Mouse (Mus musculus) kidney, adult 2 months (tissue): ENCODE measurements around the gene Zfp12. TPM values are rescaled to one million over a fixed set of nuclear protein-coding genes. Genes with fewer than 3 reads are reported as not detected.

ENCODE experiments used
- DNase-seq: peaks from one replicate; pipeline ENCODE4 v3.0.0; 2021
- H3K27ac ChIP-seq: fragments of 200-500 bp; 2 replicates; pipeline ENCODE4 v1.5.1; 2012; ENCODE audit warnings: low read depth, low read length, control low read depth, inconsistent platforms; ENCODE audit not compliant: insufficient read depth
- H3K27me3 ChIP-seq: fragments of 200-500 bp; replicated peaks from 2 replicates; pipeline ENCODE4 v1.6.1; 2012; ENCODE audit warnings: mild to moderate bottlenecking, moderate library complexity, low read length, inconsistent platforms; ENCODE audit not compliant: control insufficient read depth, insufficient read depth
- H3K36me3 ChIP-seq: fragments of 200-500 bp; 2 replicates; pipeline ENCODE4 v1.6.1; 2012; ENCODE audit warnings: mild to moderate bottlenecking, moderate library complexity, low read length, inconsistent platforms; ENCODE audit not compliant: control insufficient read depth, insufficient read depth
- H3K4me1 ChIP-seq: fragments of 200-500 bp; 2 replicates; pipeline ENCODE4 v1.6.1; 2011; ENCODE audit warnings: low read length; ENCODE audit not compliant: control insufficient read depth, insufficient read depth
- H3K4me3 ChIP-seq: fragments of 200-500 bp; 2 replicates; pipeline ENCODE4 v1.5.1; 2011; ENCODE audit warnings: mild to moderate bottlenecking, low read depth, low read length, control low read depth; ENCODE audit not compliant: insufficient read depth
- CTCF ChIP-seq: fragments of 200-500 bp; conservative IDR thresholded peaks from 2 replicates; pipeline ENCODE4 v1.5.1; 2011; ENCODE audit warnings: low read depth, mild to moderate bottlenecking, control low read depth, low read length, moderate library complexity, mixed read lengths; ENCODE audit not compliant: insufficient read depth, insufficient read length
- POLR2A ChIP-seq: fragments of 200-500 bp; IDR thresholded peaks from one replicate; pipeline ENCODE4 v1.6.1; 2011; ENCODE audit warnings: low read depth, low read length, control low read depth
- WGBS: fragments of 180-500 bp; shearing (Covaris S2); methylation state at CpG from one replicate; pipeline ENCODE4 v1.1.7; 2018; 5-methylcytosine and 5-hydroxymethylcytosine counted together
- polyA plus RNA-seq: library from polyadenylated mRNA; depleted of rRNA; stranded (reverse); fragments of >200 nt; gene quantifications from 2 replicates; pipeline ENCODE4 v1.2.3, GENCODE M21; 2012; rRNA removed

The Zfp12 gene
- polyA plus RNA-seq, 1 experiment = 8.5 TPM

GRCm38 (mm10) chr5:143292879-143293278 lies 57.9 kb downstream of the Zfp12 start:
- DNase-seq = no peak
- no peak for TF ChIP-seq CTCF
- TF ChIP-seq POLR2A = no peak
- no peaks in the 10 kb centered on the region for H3K36me3 ChIP-seq
- H3K27me3 ChIP-seq = no peaks in the 10 kb centered on the region; the same call in 1 of the 2 replicates
- 1% methylated on average over 19 of the region's 19 CpGs for WGBS
- H3K4me1 ChIP-seq = no peaks in the 10 kb centered on the region
- H3K4me3 ChIP-seq = no peak overlapping the region
- H3K27ac ChIP-seq = no peak overlapping the region

- Histone ChIP-seq H3K4me1 (no peaks in the 10 kb centered on the region), H3K27ac (no peak within 1 kb of the TSS), H3K27me3 (no peaks in the 10 kb centered on the region), H3K4me3 (peak within 1 kb of the TSS; percentile 12; the same call in 1 of the 2 replicates), H3K36me3 (no peaks in the 10 kb centered on the region)
- DNase-seq = no peak
- 2% methylated on average over 31 of the region's 38 CpGs for WGBS
- TF ChIP-seq CTCF (no peak), POLR2A (no peak)
Observed at GRCm38 (mm10) chr5:143293404-143293803, 58.4 kb downstream of the Zfp12 start, which contains the start of gene Zfp853. Gene Zfp853, minus strand, starts transcription at chr5:143293623.

DNA sequence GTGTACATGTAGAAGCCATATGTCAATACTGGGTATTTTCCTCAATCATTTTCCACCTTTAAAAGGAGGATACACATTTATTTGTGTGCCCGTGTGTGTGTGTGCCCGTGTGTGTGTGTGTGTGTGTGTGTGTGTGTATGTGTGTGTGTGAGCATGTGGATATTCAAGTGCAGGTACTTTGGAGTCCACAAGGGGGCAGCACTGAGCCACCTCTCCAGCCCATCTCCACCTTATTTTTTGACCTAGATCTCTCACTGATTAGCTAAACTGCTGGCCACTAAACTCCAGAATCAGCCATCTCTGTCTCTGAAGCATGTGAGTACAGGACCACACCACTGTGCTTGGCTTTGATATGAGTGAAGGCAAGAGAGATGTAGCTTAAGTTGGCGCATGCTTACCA lies 59.9 kb downstream of the Zfp12 start:
- H3K4me3 ChIP-seq = no peak overlapping the region
- WGBS = 95% methylated on average over 3 of the region's 3 CpGs
- no peak overlapping the region for H3K27ac ChIP-seq
- no peaks in the 10 kb centered on the region for H3K27me3 ChIP-seq
- no peaks in the 10 kb centered on the region for H3K36me3 ChIP-seq
- H3K4me1 ChIP-seq = no peaks in the 10 kb centered on the region
- TF ChIP-seq CTCF = peak; percentile 42
- TF ChIP-seq POLR2A = no peak
- no peak for DNase-seq

GRCm38 (mm10) chr5:143295330-143295729 lies 60.4 kb downstream of the Zfp12 start:
- TF ChIP-seq CTCF = no peak
- WGBS = 83% methylated on average over 2 of the region's 2 CpGs
- no peak overlapping the region for H3K4me3 ChIP-seq

DNA sequence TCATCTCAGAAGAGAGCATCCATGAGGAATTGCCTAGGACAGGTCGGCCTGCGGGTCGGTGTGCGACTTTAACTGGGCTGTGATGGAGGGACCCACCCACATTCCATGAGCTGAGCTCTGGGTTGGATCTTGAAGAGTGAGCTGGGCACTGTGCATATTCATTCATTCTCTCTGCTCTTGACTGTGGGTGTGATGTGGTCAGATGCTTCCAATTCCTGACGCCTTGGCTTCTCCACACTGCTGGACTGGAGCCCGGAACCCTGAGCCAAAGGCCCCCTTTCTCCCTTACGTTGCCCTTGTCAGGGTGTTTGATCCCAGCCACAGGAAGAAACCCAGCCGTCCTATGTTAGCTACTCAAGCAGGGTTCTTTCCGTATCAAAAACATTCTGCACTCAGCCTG lies 63.0 kb downstream of the Zfp12 start:
- 84% methylated on average over 9 of the region's 9 CpGs for WGBS
- Histone ChIP-seq H3K4me3 (no peak overlapping the region), H3K36me3 (no peaks in the 10 kb centered on the region), H3K27ac (no peak overlapping the region), H3K27me3 (no peaks in the 10 kb centered on the region), H3K4me1 (no peaks in the 10 kb centered on the region)
- no peak for DNase-seq
- TF ChIP-seq POLR2A = no peak
- no peak for TF ChIP-seq CTCF

More at GRCm38 (mm10) chr5:143295330-143295729, 60.4 kb downstream of the Zfp12 start:
- no peaks in the 10 kb centered on the region for H3K36me3 ChIP-seq
- no peaks in the 10 kb centered on the region for H3K4me1 ChIP-seq
- no peaks in the 10 kb centered on the region for H3K27me3 ChIP-seq
- DNase-seq = no peak
- H3K27ac ChIP-seq = no peak overlapping the region

- no peak for DNase-seq
- Histone ChIP-seq H3K27me3 (no peaks in the 10 kb centered on the region), H3K4me3 (no peak overlapping the region), H3K4me1 (no peaks in the 10 kb centered on the region), H3K27ac (no peak overlapping the region), H3K36me3 (no peaks in the 10 kb centered on the region)
- WGBS = 95% methylated on average over 7 of the region's 7 CpGs
- TF ChIP-seq POLR2A (no peak), CTCF (0 out of 2 replicates have a peak, but pooled peaks have one; percentile 20)
Observed at GRCm38 (mm10) chr5:143298391-143298790, 63.4 kb downstream of the Zfp12 start.

Other genes with a start within 250 kb of the Zfp12 start
- 22.7 and 23.5 TPM in 2 replicates for gene Rnf216, start 122.2 kb upstream of the Zfp12 start, polyA plus RNA-seq
- not detected in 2 replicates for gene Olfr718-ps1, start 87.6 kb upstream of the Zfp12 start, polyA plus RNA-seq
- gene Rbak, start 54.4 kb upstream of the Zfp12 start, polyA plus RNA-seq = 2.7 and 2.8 TPM in 2 replicates
- not detected in 2 replicates for gene Spdye4b, start 54.1 kb upstream of the Zfp12 start, polyA plus RNA-seq
- 0.08 TPM in 1 of 2 replicates, not detected in the other for gene Spdye4a, start 8.3 kb upstream of the Zfp12 start, polyA plus RNA-seq
- gene Zfp316, start 34.9 kb downstream of the Zfp12 start, polyA plus RNA-seq = 4.5 and 6.4 TPM in 2 replicates
- gene Zfp853, start 58.5 kb downstream of the Zfp12 start, polyA plus RNA-seq = 0.99 and 1.1 TPM in 2 replicates
- 17.9 and 18.1 TPM in 2 replicates for gene E130309D02Rik, start 80.2 kb downstream of the Zfp12 start, polyA plus RNA-seq
- gene Zdhhc4, start 94.1 kb downstream of the Zfp12 start, polyA plus RNA-seq = 80.6 and 85.0 TPM in 2 replicates
- gene Grid2ip, start 122.2 kb downstream of the Zfp12 start, polyA plus RNA-seq = 0.13 TPM in 1 of 2 replicates, not detected in the other
- 91.8 and 99.4 TPM in 2 replicates for gene Kdelr2, start 168.7 kb downstream of the Zfp12 start, polyA plus RNA-seq
- 11.7 TPM in 2 replicates for gene Daglb, start 229.4 kb downstream of the Zfp12 start, polyA plus RNA-seq